Mouse (Mus musculus) spleen, adult 2 months (tissue): ENCODE measurements around the gene Dhh.

Source experiments
- CTCF ChIP-seq: fragments of 200-500 bp; IDR thresholded peaks from 2 replicates; pipeline ENCODE4 v1.5.1; 2011; ENCODE audit warnings: mild to moderate bottlenecking, inconsistent platforms; ENCODE audit not compliant: insufficient read depth, insufficient read length, insufficient replicate concordance; ENCODE audit errors: extremely low read depth
- POLR2A ChIP-seq: fragments of 200-500 bp; IDR thresholded peaks from 2 replicates; pipeline ENCODE4 v1.6.1; 2011; ENCODE audit warnings: low read depth, low read length, inconsistent platforms

DNA sequence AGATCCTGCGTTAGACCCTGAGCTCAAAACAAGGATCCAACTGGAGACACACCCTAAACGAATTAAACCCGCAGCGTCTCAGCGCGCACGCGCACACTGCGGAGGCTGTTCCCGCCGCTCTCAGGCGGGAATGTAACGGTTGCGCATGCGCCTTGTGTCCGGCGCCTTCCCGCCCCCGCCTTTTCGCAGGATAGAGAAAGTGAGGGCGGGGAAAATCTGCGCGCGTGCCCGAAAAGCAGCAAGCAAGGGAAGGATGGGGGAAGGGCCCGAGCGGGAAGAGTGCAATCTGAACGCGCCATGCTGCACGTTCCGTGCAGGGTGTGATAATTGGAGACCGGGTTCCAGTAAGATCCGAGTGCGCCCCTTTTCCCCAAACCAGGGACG lies 35.5 kb upstream of the Dhh start:
- TF ChIP-seq CTCF (no peak), POLR2A (no peak)
